Comparison of ENCODE assay signal across 8 mouse cellular contexts in the genomic region with DNA sequence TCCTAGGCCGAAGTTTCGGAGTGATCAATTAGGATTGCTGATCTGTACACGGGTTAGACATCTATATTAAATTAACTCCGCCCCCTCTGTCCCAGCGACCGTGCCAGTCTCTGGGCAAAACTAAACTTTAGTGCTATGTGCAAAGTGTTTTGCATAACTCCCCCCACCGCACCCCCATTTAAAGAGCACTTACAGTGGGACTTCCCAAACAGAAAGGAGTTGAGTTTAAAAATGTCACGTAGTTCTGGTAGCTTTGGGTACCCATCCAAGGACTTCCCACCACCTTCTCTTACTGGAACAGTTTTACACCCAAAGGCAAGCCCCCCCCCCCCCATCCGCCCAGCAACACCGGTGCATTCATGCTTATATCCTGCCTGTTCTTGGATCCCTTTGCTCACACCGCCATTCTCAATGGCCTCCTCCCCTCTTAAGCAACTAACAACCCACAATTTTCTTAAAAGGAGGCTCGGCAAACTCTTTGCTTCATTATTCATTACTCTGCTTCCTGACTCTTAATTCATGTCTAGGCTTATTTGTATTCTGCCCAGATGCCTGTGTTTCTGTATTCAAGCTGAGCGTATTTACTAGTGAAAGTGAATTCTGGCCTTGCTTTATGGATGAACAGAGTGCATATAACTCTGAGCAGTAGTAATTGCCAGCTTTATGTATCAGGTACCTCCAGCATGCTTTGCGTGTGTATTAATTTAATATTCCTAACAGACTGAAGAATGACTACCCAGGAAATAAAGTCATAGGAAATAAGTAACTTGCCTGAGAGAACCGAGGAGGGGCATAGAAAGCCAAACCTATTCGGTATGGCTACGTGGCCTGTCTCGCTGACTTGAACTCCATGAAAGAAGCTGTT. TPM values are rescaled to one million over a fixed set of nuclear protein-coding genes. Genes with fewer than 3 reads are reported as not detected.
DNase-seq lines count a peak whose midpoint lies in the region; ATAC-seq and TF ChIP-seq lines count a peak whose summit lies in the region.

No protein-coding gene starts in this region.

- H3K36me3 ChIP-seq in liver, adult 2 months (ENCODE audit: control insufficient read depth, insufficient read depth, low read length), result no peaks in the 10 kb centered on the region
- H3K36me3 ChIP-seq in hindbrain, embryonic 11.5 days (ENCODE audit: control insufficient read depth, insufficient read depth, low read length), result no peaks in the 10 kb centered on the region
- no peaks in the 10 kb centered on the region for H3K36me3 ChIP-seq in liver, embryonic 13.5 days

- H3K9ac ChIP-seq in liver, adult 2 months (ENCODE audit: low read depth, low read length), result peak overlapping the region; percentile 89
- H3K9ac ChIP-seq in hindbrain, embryonic 11.5 days (ENCODE audit: low read depth, low read length), result 0 out of 2 replicates have a peak overlapping the region, but pooled peaks have one; percentile 35
- peak overlapping the region; percentile 72 for H3K9ac ChIP-seq in liver, embryonic 13.5 days

- H3K9me3 ChIP-seq in hindbrain, embryonic 11.5 days (ENCODE audit: control insufficient read depth, low read length), result no peaks in the 10 kb centered on the region
- no peaks in the 10 kb centered on the region for H3K9me3 ChIP-seq in liver, embryonic 13.5 days (replicated peaks)

- peak overlapping the region; percentile 84 for H3K4me3 ChIP-seq in liver, adult 2 months (ENCODE audit: insufficient read depth, low read depth, low read length)
- H3K4me3 ChIP-seq in hindbrain, embryonic 11.5 days (ENCODE audit: low read depth, low read length), result peak overlapping the region; percentile 98
- peak overlapping the region; percentile 90 for H3K4me3 ChIP-seq in liver, embryonic 13.5 days (replicated peaks)

- H3K27ac ChIP-seq in liver, adult 2 months (replicated peaks; ENCODE audit: insufficient read depth, low read depth, low read length), result peak overlapping the region; percentile 96
- H3K27ac ChIP-seq in hindbrain, embryonic 11.5 days (ENCODE audit: low read depth, low read length), result peak overlapping the region; percentile 97; the same call in 1 of the 2 replicates
- H3K27ac ChIP-seq in liver, embryonic 13.5 days, result peak overlapping the region; percentile 85

- no peak for ATAC-seq in hindbrain, embryonic 11.5 days (ENCODE audit: low FRiP score)
- no peak for ATAC-seq in liver, embryonic 13.5 days (ENCODE audit: low read depth)
- peak; percentile 57 for ATAC-seq in neutrophil, adult 5-6 weeks (ENCODE audit: extremely low read depth, insufficient number of reproducible peaks, low FRiP score, poor library complexity, severe bottlenecking)

- H3K4me1 ChIP-seq in liver, adult 2 months (ENCODE audit: control insufficient read depth, insufficient read depth, low read length), result no peaks in the 10 kb centered on the region
- no peaks in the 10 kb centered on the region; the same call in 1 of the 2 replicates for H3K4me1 ChIP-seq in hindbrain, embryonic 11.5 days (replicated peaks; ENCODE audit: control insufficient read depth, insufficient read depth, low read length)
- H3K4me1 ChIP-seq in liver, embryonic 13.5 days (replicated peaks), result peaks cover 34% of the 10 kb centered on the region

- WGBS in liver, adult 2 months, result 27% methylated on average over 18 of the region's 18 CpGs
- WGBS in hindbrain, embryonic 11.5 days, result 27% methylated on average over 18 of the region's 18 CpGs
- WGBS in liver, embryonic 13.5 days (ENCODE audit: insufficient replicate concordance), result 30% methylated on average over 18 of the region's 18 CpGs

- no peaks in the 10 kb centered on the region for H3K27me3 ChIP-seq in liver, adult 2 months (ENCODE audit: control insufficient read depth, insufficient read depth, low read length)
- no peaks in the 10 kb centered on the region for H3K27me3 ChIP-seq in hindbrain, embryonic 11.5 days (ENCODE audit: control insufficient read depth, insufficient read depth, low read length)
- H3K27me3 ChIP-seq in liver, embryonic 13.5 days, result no peaks in the 10 kb centered on the region

- TF ChIP-seq CTCF in liver, adult 2 months (IDR thresholded peaks at IDR 0.05; ENCODE audit: low read depth, low read length), result no peak

- peak; percentile 83 for DNase-seq in liver, adult 2 months (ENCODE audit: extremely low read depth, low read depth, low spot score)
- no peak for DNase-seq in liver
- peak; percentile 71 for DNase-seq in c-Kit-positive CD71-positive TER-119-negative erythroid progenitor cells, embryonic 14.5 days (ENCODE audit: low read depth)
- DNase-seq in hindbrain, embryonic 11.5 days (ENCODE audit: low spot score), result no peak
- DNase-seq in liver, embryonic 13.5 days, result no peak
- no peak for DNase-seq in embryo, embryonic 9.5 days (ENCODE audit: extremely low spot score)
- no peak for DNase-seq in frontal cortex, postnatal 25 days (ENCODE audit: low spot score in 2 of 2)

- H3K79me2 ChIP-seq in liver, adult 2 months (ENCODE audit: control insufficient read depth, insufficient read depth, low read length), result no peaks in the 10 kb centered on the region

- peak overlapping the region; percentile 36 for H3K4me2 ChIP-seq in hindbrain, embryonic 11.5 days (replicated peaks; ENCODE audit: low read depth, low read length)
- peak overlapping the region; percentile 91 for H3K4me2 ChIP-seq in liver, embryonic 13.5 days

- 0 out of 2 replicates have a peak, but pooled peaks have one; percentile 20 for TF ChIP-seq POLR2A in liver, adult 2 months (IDR thresholded peaks at IDR 0.05; ENCODE audit: extremely low read depth, insufficient read depth, low read length)

RNA-seq across cellular contexts. Expression of gene Slc39a10, which starts 38.4 kb away (rescaled TPM):
- total RNA-seq in liver, adult 2 months (2014; rRNA removed), result 2.5 and 3.0 TPM in 2 replicates
- polyA plus RNA-seq in liver, adult 2 months (2012; rRNA removed), result 0.46 and 0.72 TPM in 2 replicates
- 78.5 and 99.9 TPM in 2 replicates for polyA plus RNA-seq in hindbrain, embryonic 11.5 days (2014; fragmentation: Nextera tagmentation; extraction: Ambion mirVana)
- polyA plus RNA-seq in liver, embryonic 13.5 days (2015; fragmentation: Nextera tagmentation; extraction: Ambion mirVana), result 4.5 and 5.9 TPM in 2 replicates
- total RNA-seq in neutrophil, adult 5-6 weeks (2017), result 9.9 and 17.2 TPM in 2 replicates

Comparison
In these comparisons a context has a peak if more than half of its experiments do, and no peak if none do; other contexts are left out.
1. DNase-seq: peak in liver, adult 2 months (single experiment) and c-Kit-positive CD71-positive TER-119-negative erythroid progenitor cells, embryonic 14.5 days (single experiment); none in liver (single experiment), hindbrain, embryonic 11.5 days (single experiment), liver, embryonic 13.5 days (single experiment), embryo, embryonic 9.5 days (single experiment) and frontal cortex, postnatal 25 days (0 of 2).
2. H3K9ac ChIP-seq: peak in every context shown above with its lines; median percentile 89 in liver, adult 2 months; 72 in liver, embryonic 13.5 days; 35 in hindbrain, embryonic 11.5 days.
3. RNA of gene Slc39a10, which starts 38.4 kb away (polyA plus RNA-seq): 78.5 to 99.9 TPM in hindbrain, embryonic 11.5 days; 4.5 to 5.9 TPM in liver, embryonic 13.5 days and 0.46 to 0.72 TPM in liver, adult 2 months; every median in the first group is over 10 times any median in the second.
4. Peak in every context shown above with its lines, with median percentiles within 50 percentile points of each other: H3K27ac ChIP-seq and H3K4me3 ChIP-seq.